Mouse (Mus musculus) common myeloid progenitor, adult 5-6 weeks (primary cell): ENCODE measurements around the gene Fry. TPM values are rescaled to one million over a fixed set of nuclear protein-coding genes. Genes with fewer than 3 reads are reported as not detected.

Experiments used
- ATAC-seq: replicated peaks from 2 replicates; pipeline ENCODE4 v1.8.0; 2016; ENCODE audit warnings: low read depth, mild to moderate bottlenecking, moderate TSS enrichment, inconsistent platforms; ENCODE audit not compliant: poor library complexity, severe bottlenecking
- total RNA-seq: library from RNA; stranded (forward); fragments of 200-1000, 187-1606 nt; gene quantifications from 2 replicates; pipeline ENCODE4 v1.2.3, GENCODE M21; 2017

Fry gene
- total RNA-seq, 1 experiment from 2014 or later = 22.5 TPM

- no peak for ATAC-seq
Measured at GRCm38 (mm10) chr5:150208009-150208408, 89.6 kb downstream of the Fry start.

GRCm38 (mm10) chr5:150214081-150214480, 95.6 kb downstream of the Fry start:
- no peak for ATAC-seq

GRCm38 (mm10) chr5:150216066-150216465, 97.6 kb downstream of the Fry start:
- peak; percentile 67 for ATAC-seq

- ATAC-seq = no peak
Measured at GRCm38 (mm10) chr5:150219457-150219856, 101.0 kb downstream of the Fry start.

- ATAC-seq = peak; percentile 90
Measured at GRCm38 (mm10) chr5:150220333-150220732, 101.9 kb downstream of the Fry start.

- no peak for ATAC-seq
Measured at GRCm38 (mm10) chr5:150221806-150222205, 103.4 kb downstream of the Fry start.

GRCm38 (mm10) chr5:150223546-150224239, 105.2 kb downstream of the Fry start:
- ATAC-seq = no peak

GRCm38 (mm10) chr5:150229086-150229485, 110.6 kb downstream of the Fry start:
- ATAC-seq = no peak

- ATAC-seq = no peak
Measured at GRCm38 (mm10) chr5:150229776-150230175, 111.3 kb downstream of the Fry start.

GRCm38 (mm10) chr5:150232159-150233150, 114.0 kb downstream of the Fry start:
- ATAC-seq = peak; percentile 64

GRCm38 (mm10) chr5:150233154-150233886, 114.9 kb downstream of the Fry start:
- ATAC-seq = peak; percentile 93

- ATAC-seq = no peak
Measured at GRCm38 (mm10) chr5:150235931-150236330, 117.5 kb downstream of the Fry start.

- no peak for ATAC-seq
Measured at GRCm38 (mm10) chr5:150236597-150236996, 118.2 kb downstream of the Fry start.

- ATAC-seq = no peak
Measured at GRCm38 (mm10) chr5:150241638-150242037, 123.2 kb downstream of the Fry start.

GRCm38 (mm10) chr5:150246737-150247136, 128.3 kb downstream of the Fry start:
- ATAC-seq = peak; percentile 80

GRCm38 (mm10) chr5:150257764-150258163, 139.3 kb downstream of the Fry start:
- ATAC-seq = no peak

- ATAC-seq = peak; percentile 57
Measured at GRCm38 (mm10) chr5:150259191-150260053, 141.0 kb downstream of the Fry start.

GRCm38 (mm10) chr5:150260054-150260386, 141.6 kb downstream of the Fry start:
- ATAC-seq = no peak

- ATAC-seq = no peak
Measured at GRCm38 (mm10) chr5:150261361-150261760, 142.9 kb downstream of the Fry start.
